Mouse (Mus musculus) kidney, adult 2 months (tissue): ENCODE measurements at regions not wholly inside any gene's neighbourhood (a gene's known extent, or its start where the extent isn't known, plus 50 kb on each side); places are given as distances from the start of the nearest gene placed in this dataset.

Experiments used
- DNase-seq: peaks from one replicate; pipeline ENCODE4 v3.0.0; 2021
- H3K27ac ChIP-seq: fragments of 200-500 bp; 2 replicates; pipeline ENCODE4 v1.5.1; 2012; ENCODE audit warnings: low read depth, low read length, control low read depth, inconsistent platforms; ENCODE audit not compliant: insufficient read depth
- H3K27me3 ChIP-seq: fragments of 200-500 bp; replicated peaks from 2 replicates; pipeline ENCODE4 v1.6.1; 2012; ENCODE audit warnings: mild to moderate bottlenecking, moderate library complexity, low read length, inconsistent platforms; ENCODE audit not compliant: control insufficient read depth, insufficient read depth
- H3K36me3 ChIP-seq: fragments of 200-500 bp; 2 replicates; pipeline ENCODE4 v1.6.1; 2012; ENCODE audit warnings: mild to moderate bottlenecking, moderate library complexity, low read length, inconsistent platforms; ENCODE audit not compliant: control insufficient read depth, insufficient read depth
- H3K4me1 ChIP-seq: fragments of 200-500 bp; 2 replicates; pipeline ENCODE4 v1.6.1; 2011; ENCODE audit warnings: low read length; ENCODE audit not compliant: control insufficient read depth, insufficient read depth
- H3K4me3 ChIP-seq: fragments of 200-500 bp; 2 replicates; pipeline ENCODE4 v1.5.1; 2011; ENCODE audit warnings: mild to moderate bottlenecking, low read depth, low read length, control low read depth; ENCODE audit not compliant: insufficient read depth
- CTCF ChIP-seq: fragments of 200-500 bp; conservative IDR thresholded peaks from 2 replicates; pipeline ENCODE4 v1.5.1; 2011; ENCODE audit warnings: low read depth, mild to moderate bottlenecking, control low read depth, low read length, moderate library complexity, mixed read lengths; ENCODE audit not compliant: insufficient read depth, insufficient read length
- POLR2A ChIP-seq: fragments of 200-500 bp; IDR thresholded peaks from one replicate; pipeline ENCODE4 v1.6.1; 2011; ENCODE audit warnings: low read depth, low read length, control low read depth
- WGBS: fragments of 180-500 bp; shearing (Covaris S2); methylation state at CpG from one replicate; pipeline ENCODE4 v1.1.7; 2018; 5-methylcytosine and 5-hydroxymethylcytosine counted together

DNA sequence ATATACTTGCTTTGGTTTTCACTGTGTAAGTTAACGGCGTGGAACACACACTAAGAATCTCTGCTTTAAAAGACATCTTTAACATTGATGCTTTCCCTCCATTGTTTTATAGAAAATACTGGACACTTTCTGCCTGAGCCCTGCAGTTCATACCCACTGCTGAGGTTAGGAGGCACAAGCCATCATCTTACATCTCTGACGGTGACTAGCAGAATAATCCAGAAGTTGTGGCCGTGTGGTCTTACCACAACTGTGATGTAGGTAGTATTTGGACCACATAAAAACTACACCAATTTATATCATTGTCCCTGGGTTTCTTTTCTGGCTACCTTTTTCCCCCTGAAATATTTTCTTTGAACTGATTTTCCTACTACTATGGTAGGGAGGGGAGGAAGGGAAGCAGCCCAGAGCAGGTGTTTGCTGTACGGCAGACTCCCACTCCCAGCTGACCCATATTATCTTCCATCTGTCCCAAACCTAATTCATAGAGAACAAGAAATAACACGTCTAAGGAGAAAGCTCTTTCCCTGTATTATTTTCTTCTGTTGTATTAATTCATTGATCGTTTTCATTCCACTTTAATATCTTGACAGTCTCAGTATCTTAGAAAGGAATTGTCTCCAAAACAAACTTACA, 180.1 kb upstream of the Atp2b1 start:
- Histone ChIP-seq H3K27ac (no peak overlapping the region), H3K4me1 (no peaks in the 10 kb centered on the region), H3K36me3 (no peaks in the 10 kb centered on the region), H3K4me3 (no peak overlapping the region), H3K27me3 (no peaks in the 10 kb centered on the region)
- TF ChIP-seq CTCF (no peak), POLR2A (no peak)
- 84% methylated on average over 7 of the region's 7 CpGs for WGBS
- no peak for DNase-seq

DNA sequence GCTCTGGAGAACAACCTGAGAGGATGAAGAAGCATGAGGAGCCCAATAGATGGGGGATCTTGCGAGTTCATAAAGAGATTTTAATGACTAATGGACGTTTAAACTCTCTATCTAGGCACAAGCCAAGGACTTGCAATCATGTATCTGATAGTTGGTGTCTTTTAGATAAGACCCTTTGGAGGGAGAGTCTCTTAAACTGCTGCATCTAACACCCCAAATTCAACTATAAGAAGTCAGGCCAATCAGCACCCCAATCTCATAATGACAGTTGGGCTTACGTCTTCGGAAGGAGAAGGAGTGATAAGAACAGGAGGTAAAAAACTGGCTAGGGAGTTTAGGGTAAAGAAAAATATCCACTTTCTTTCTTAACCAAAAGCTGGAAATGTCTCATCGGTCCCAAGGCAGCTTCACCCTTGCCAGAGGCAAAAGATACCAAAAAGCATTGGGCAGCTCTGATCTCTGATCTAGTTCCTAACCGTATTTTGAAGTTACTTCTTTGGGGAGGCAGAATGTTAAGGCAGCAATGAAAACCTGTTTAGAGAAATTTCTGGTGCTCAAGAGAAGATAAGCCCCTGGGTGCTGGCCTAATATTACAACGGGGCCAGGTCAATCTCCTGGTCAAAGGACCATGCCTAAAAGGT, 173.6 kb upstream of the Atp2b1 start:
- WGBS, result 86% methylated on average over 7 of the region's 7 CpGs
- no peaks in the 10 kb centered on the region for H3K27me3 ChIP-seq
- H3K36me3 ChIP-seq, result no peaks in the 10 kb centered on the region
- no peak overlapping the region for H3K27ac ChIP-seq
- DNase-seq, result no peak
- H3K4me3 ChIP-seq, result no peak overlapping the region
- H3K4me1 ChIP-seq, result no peaks in the 10 kb centered on the region
- TF ChIP-seq CTCF, result no peak
- TF ChIP-seq POLR2A, result no peak

DNA sequence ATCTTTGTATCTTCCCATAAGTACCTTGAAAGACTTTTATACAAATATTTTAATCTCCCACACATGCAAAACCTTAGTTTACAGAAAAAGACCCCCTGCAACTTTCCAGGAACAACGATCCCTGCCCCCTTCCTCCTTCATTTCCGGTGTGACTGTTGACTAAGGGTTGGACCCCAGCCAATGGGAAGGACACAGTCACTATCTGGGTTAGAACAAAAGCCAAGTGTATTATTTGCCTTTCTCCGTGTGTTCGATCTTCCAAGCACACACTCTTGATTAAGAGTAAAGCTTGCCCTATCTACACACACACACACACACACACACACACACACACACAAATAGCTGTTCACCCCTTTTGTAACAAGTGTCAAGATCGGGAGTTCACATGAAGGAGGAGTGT, 172.8 kb upstream of the Atp2b1 start:
- peak; percentile 7 for DNase-seq
- H3K27ac ChIP-seq, result no peak overlapping the region
- H3K27me3 ChIP-seq, result no peaks in the 10 kb centered on the region
- 49% methylated on average over 5 of the region's 5 CpGs for WGBS
- TF ChIP-seq POLR2A (no peak), CTCF (no peak)
- H3K4me3 ChIP-seq, result no peak overlapping the region
- no peaks in the 10 kb centered on the region for H3K36me3 ChIP-seq
- no peaks in the 10 kb centered on the region for H3K4me1 ChIP-seq

DNA sequence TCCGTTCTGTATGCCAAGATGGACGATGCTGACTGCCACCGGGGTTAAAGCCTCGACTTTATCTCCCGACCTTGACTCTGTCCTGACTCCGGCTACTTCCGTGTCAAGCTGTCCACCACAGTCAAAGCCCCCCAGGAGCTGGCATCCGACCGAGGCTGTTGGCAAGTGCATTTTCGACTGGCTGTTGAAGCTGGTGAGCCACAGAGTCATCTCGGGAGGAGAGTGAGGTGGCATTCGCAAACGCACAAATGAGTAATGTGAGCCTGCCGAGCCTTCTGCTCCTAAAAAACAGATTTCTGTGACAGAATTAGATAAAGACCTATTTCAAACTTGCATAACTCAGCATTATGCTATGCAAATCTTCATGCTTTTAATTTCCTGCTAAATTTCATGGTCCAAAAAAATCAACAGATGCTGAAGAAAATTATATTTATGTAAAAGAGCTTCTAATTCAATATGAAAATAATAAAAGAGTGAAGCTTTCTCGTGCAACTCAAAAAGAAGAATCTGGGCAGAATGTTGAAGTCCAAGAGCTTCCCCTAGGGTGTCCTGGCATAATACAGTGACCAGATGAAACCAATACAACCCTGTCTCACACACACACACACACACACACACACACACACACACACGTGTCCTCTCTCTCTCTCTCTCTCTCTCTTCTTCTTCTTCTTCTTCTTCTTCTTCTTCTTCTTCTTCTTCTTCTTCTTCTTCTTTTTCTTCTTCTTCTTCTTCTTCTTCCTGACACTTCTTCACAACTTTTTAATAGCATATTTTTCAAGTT, 171.2 kb upstream of the Atp2b1 start:
- WGBS, result 78% methylated on average over 16 of the region's 16 CpGs
- DNase-seq, result no peak
- H3K27me3 ChIP-seq, result no peaks in the 10 kb centered on the region
- H3K27ac ChIP-seq, result no peak overlapping the region
- no peaks in the 10 kb centered on the region for H3K4me1 ChIP-seq
- TF ChIP-seq CTCF (no peak), POLR2A (no peak)
- H3K36me3 ChIP-seq, result no peaks in the 10 kb centered on the region
- no peak overlapping the region for H3K4me3 ChIP-seq

DNA sequence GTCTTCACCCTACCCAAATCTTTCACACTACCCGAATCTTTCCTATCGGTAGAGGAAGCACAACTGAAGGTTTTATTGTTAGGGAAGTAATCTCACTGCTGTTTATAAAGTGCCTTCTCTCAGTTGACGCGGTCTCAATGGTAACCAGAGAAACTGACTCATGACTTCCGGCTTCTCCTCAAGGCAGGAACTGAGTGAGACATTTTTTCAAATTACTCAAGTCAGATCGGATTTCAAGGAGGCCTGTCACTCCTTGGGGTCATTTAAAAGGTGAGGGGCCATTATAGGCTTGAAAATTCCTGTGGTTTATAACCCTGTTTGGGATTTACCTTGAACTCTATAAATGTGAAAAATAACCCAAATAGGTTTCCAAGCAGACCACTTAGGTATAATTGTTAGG, 170.0 kb upstream of the Atp2b1 start:
- no peak overlapping the region for H3K4me3 ChIP-seq
- TF ChIP-seq CTCF, result no peak
- no peak for TF ChIP-seq POLR2A
- H3K27me3 ChIP-seq, result no peaks in the 10 kb centered on the region
- no peak overlapping the region for H3K27ac ChIP-seq
- peaks cover 2% of the 10 kb centered on the region; the same call in 1 of the 2 replicates for H3K4me1 ChIP-seq
- no peaks in the 10 kb centered on the region for H3K36me3 ChIP-seq
- WGBS, result 40% methylated on average over 6 of the region's 6 CpGs
- DNase-seq, result peak; percentile 31

DNA sequence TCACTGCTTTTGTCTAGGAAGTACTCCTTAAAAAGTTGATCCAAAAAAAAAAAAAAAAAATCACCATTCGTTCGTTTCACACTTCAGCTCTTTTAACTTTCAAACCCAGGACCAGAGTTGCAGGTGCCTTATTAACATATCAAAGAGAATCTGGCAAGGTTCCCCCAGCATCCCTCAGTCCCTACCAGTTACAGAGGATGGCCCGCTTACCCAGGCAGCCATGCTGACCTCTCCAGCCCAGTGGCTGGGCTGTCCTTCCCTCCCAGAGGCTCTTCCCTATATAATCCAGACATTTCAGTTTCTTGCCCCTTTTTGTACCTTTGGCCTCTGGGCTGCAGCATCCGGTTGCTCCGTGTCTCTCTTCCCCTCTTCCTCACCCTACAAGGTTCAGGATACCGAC, 169.5 kb upstream of the Atp2b1 start:
- no peak for TF ChIP-seq POLR2A
- TF ChIP-seq CTCF, result no peak
- Histone ChIP-seq H3K27ac (no peak overlapping the region), H3K4me1 (peaks cover 2% of the 10 kb centered on the region; the same call in 1 of the 2 replicates), H3K27me3 (no peaks in the 10 kb centered on the region), H3K4me3 (no peak overlapping the region), H3K36me3 (no peaks in the 10 kb centered on the region)
- WGBS, result 52% methylated on average over 6 of the region's 6 CpGs
- no peak for DNase-seq

DNA sequence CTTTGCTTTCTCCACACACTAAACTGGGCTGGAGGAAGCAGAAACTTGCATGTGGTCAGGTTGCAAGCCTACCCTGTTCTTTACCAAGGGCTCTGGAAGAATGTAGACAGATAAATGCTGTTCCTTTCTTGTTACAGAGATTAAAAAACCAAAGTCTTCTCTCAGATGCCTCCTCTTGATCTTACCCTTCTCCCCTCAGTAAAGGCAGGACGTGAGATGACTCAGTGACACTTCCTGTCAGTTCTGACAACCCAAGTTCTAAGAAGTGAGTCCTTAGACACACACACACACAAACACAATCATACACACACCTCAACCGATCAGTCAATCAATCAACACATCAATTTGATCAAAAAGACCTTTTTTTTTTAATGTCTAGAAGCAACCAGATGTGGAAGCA, 168.8 kb upstream of the Atp2b1 start:
- TF ChIP-seq CTCF, result no peak
- no peak for TF ChIP-seq POLR2A
- no peak for DNase-seq

More for the DNA sequence above, 168.8 kb upstream of the Atp2b1 start:
- Histone ChIP-seq H3K4me3 (no peak overlapping the region), H3K36me3 (no peaks in the 10 kb centered on the region), H3K27ac (no peak overlapping the region), H3K4me1 (peaks cover 2% of the 10 kb centered on the region; the same call in 1 of the 2 replicates), H3K27me3 (no peaks in the 10 kb centered on the region)
- 77% methylated on average over 2 of the region's 2 CpGs for WGBS
